Mouse (Mus musculus) G1E (cell line): Measurements from ENCODE around the gene Dcaf4.

Experiments
- CTCF ChIP-seq: IDR thresholded peaks from 2 replicates; pipeline ENCODE4 v1.5.1; 2012; ENCODE audit warnings: low read depth, low read length, inconsistent platforms, mixed read lengths
- GATA1 ChIP-seq: IDR thresholded peaks from 2 replicates; pipeline ENCODE4 v1.6.1; 2012; ENCODE audit warnings: borderline replicate concordance, low read length, inconsistent platforms, mixed read lengths
- POLR2AphosphoS5 ChIP-seq: IDR thresholded peaks from 2 replicates; pipeline ENCODE4 v1.6.1; 2012; ENCODE audit warnings: low read depth, low read length, inconsistent platforms; ENCODE audit not compliant: insufficient replicate concordance
- TAL1 ChIP-seq: conservative IDR thresholded peaks from 2 replicates; pipeline ENCODE4 v1.6.1; 2012; ENCODE audit warnings: low read depth, low read length, inconsistent platforms, mixed read lengths

GRCm38 (mm10) chr12:83476277-83476676 lies 44.0 kb upstream of the Dcaf4 start:
- TF ChIP-seq CTCF = no peak
- no peak for TF ChIP-seq POLR2AphosphoS5
- no peak for TF ChIP-seq GATA1
- TF ChIP-seq TAL1 = no peak
